Mouse (Mus musculus) A20 (cell line): Measurements from ENCODE around the gene Fam69b.

Source experiments
- DNase-seq: peaks from one replicate; pipeline ENCODE4 v3.0.0-alpha.2; 2011; ENCODE audit warnings: low read depth, low spot score

Gene Fam69b

GRCm38 (mm10) chr2:26597810-26598209 is 30.4 kb upstream of the Fam69b start:
- DNase-seq, result no peak

DNA sequence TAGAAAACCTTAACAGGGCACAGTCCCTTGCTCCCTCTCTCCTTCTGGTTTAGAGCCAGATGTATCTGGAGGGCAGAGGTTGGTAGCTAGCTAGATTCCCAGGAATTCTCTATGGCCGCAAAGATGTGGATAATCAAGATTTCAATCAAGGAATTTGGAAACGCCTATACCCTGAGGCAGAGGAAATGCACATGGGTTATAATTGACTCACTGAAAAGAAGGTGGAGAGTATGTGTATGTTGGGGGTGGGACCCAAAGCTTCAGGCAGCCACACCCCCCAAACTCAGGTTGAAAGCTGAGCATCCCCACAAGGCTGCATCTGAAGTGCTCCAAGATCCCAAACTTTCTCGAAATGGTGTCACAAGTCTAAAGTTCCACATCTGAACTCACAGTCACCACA is 29.8 kb upstream of the Fam69b start:
- DNase-seq, result no peak

DNA sequence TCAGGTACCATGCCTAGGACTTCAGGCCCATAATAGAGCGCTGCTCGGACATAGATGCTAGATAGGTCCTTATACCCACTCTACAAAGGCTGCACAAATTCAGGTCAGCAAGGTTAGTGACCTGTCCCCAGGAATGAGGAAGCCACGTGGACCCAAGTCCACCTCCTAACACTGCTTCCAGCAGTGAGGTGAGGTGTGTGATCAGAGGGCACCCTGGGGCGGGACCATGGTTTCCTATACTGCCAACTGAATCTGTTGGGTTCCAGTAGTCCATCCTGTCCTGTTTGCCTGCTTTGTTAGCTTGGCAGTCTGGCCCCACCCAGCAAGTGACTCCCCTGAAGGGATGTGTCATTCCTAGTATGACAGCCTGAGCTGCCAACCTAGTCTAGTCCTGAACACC is 28.3 kb upstream of the Fam69b start:
- no peak for DNase-seq

- no peak for DNase-seq
Observed at GRCm38 (mm10) chr2:26600664-26601063, 27.6 kb upstream of the Fam69b start.

DNA sequence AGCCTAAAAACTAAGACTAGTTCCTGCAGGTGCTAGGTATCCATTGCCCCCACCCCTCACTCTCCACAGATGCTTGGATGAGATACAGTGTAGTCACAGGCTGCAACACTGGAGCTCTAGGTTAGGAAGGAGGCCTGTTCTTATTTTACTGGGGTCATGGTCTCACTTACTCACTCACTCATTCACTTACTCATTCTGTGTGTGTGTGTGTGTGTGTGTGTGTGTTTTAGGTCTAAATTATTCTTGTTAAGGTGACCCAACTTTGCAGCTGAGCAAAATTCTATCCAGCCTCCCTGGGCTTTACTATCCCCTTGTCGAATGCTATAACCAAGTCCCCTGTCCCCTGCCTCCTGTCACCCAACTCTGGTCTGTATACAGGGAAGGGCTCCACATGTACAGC is 26.7 kb upstream of the Fam69b start:
- DNase-seq, result no peak

DNA sequence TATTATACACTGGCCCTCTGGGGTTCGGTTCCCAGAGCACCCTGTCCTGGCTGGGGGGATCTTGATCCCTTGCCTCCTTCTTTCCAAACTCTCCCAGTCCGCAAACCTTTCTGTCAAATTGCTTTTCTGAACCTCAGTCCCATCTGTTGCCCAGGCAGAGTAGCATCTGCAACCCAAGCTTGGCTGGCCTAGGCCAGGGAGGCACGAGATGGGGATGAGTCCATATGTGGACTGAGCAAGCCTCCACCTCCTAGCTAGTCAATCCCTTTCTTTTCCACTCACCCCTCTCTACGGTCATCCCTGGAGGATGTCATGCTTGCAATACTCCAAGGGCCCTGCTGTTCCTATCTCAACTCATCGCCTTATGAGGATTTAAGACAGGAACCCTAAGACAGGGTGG is 25.6 kb upstream of the Fam69b start:
- no peak for DNase-seq

DNA sequence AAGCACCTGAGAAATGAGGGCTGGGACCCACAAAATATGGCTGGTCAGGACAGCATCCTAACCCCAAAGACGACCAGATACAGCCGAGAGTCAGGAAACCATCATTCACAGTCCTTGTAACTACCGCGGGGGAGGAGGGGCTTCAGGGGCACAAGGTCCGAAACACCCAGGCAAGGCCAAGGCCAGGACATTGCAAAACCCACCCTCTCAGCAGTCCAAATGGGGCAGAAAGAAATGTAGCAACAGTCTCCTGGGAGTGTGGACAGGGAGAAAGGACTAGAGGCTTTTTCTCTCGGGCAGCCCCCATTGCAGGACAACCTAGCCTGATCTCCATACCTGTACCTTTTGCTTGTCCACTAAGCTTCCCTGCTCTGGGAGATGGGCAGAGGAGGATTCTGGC is 25.1 kb upstream of the Fam69b start:
- DNase-seq, result no peak

DNA sequence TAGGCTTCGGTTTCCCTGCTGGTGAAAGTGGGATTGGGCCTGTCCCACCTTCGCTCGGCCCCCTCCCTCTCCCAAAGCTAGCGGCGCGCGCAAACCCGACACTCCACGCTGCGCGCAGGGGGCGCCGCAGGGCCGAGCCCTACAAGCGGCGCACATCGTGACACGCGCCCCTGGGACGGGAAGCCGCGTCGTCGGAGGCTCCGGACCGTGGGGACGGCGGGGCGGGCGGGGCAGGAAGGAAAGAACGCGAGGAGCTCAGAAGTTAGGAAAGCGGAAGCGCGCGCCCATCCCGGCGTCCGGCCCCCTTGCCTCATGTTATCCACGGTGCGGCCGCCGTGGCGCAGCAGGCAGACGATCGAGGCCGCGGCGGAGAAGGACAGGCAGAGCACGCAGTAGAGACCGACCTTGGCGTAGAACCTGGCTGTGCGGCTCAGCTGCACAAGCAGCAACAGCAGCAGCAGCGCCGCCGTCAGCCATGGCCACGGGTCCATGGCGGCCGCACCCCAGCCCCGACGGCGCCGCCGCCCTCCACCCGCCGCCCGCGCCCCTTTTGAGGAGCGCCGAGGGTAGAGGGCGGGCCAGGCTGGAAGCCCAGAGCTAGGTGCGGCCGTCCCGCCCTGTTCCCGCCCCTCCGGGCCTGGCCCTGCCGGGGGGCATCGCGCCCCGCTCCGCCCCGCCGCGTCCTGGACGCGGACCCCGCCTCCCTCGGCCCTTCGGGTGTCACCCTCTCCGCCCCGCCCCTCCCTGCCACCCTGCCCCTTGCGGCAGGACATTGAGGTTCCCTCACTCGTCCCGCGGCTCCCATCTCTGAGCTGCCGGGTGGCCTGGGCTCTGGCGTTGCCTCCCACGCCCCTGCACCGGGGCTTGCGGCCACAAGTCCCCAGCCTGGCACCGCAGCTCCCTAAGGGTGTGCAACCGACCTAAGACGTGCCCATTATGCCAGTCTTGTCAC is 24.3 kb upstream of the Fam69b start, which contains the start of gene Agpat2:
TSS of gene Agpat2 (minus strand) at position 698 of the 952 bp plus-strand sequence.
- DNase-seq, result peak; percentile 32

GRCm38 (mm10) chr2:26605331-26605730 is 22.9 kb upstream of the Fam69b start:
- no peak for DNase-seq

DNA sequence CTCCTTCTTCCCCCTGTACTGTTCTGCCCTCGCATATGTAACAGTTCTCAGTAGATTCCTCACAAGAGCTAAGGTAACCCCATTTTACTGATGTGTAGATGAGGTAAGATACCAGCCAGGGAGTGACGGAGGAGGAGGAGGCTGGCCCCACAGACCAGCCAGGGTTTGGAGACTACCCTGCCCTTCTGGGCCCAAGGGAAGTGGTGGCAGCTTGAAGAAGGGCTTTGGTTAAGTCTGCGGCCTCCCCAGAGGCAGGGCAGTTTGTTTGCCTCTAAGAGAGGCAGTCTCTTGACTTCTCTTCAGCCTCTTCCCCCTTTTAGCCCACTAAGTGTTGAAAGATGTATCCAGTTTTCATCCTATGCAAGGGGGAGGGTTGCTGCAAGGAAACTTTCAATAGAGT is 21.7 kb upstream of the Fam69b start:
- DNase-seq, result no peak

DNA sequence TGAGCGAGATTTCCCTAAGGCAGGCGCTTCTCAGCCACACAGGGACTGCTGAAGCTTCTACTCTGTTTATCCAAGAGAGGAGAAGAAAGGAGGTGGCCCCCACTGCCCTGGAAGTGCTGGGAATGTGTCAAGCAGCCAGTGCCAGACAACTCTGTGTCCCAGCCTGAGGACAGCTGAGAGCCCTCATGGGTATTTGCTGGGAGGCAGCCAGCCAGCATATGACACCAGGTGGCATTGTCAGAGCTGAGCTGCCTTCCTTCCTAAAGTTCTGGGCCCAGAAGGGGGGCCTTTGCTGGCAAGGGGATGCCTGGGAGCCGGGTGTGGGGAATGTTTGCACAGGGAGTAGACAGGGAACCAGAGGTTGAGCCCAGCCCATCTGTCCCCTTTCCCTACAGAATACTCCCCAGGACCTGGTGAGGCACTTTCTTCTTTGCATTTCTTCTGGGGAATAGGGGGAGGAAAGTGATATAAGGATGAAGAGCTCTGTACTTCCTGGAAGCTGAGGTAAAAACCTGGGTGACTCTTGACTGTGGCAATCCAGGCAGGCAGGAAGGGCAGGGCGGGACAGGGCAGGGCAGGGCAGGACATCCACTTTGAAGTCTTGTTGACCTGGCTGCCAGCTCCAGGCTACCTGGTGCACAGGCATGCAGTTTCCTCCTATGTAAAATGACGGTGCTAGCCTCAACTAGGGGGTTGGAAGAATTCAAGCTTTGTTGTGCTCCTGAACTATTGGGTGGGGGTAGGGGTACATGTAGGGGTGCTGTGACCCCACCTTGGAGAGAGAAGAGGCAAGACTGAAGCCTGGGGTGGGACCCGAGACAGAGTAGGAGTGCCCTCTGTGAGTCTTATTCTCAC is 21.0 kb upstream of the Fam69b start:
- no peak for DNase-seq

GRCm38 (mm10) chr2:26608781-26609180 is 19.5 kb upstream of the Fam69b start:
- DNase-seq, result no peak

- no peak for DNase-seq
Observed at GRCm38 (mm10) chr2:26609261-26609661, 19.0 kb upstream of the Fam69b start.

DNA sequence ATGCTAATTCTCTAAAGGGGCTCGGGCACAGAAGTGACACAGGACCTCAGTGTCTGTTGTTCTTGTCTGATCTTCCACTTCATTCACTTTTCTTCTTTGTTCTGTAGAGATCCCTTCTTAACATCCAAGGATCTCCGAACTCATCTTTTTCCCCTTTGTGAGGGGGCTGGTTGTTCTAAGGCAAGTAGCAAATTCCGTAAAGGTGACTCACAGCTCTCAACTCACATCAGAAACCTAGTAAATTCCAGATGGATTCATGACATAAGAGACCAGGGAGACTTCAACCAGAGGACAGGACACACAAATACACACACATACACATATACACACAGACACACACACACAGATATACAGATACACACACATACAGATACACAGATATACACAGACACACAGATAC is 17.7 kb upstream of the Fam69b start:
- DNase-seq, result no peak

- DNase-seq, result no peak
Observed at GRCm38 (mm10) chr2:26611054-26611453, 17.2 kb upstream of the Fam69b start.

GRCm38 (mm10) chr2:26611896-26612295 is 16.4 kb upstream of the Fam69b start:
- no peak for DNase-seq

GRCm38 (mm10) chr2:26614903-26615302 is 13.4 kb upstream of the Fam69b start:
- DNase-seq, result no peak

GRCm38 (mm10) chr2:26615459-26616124 is 12.7 kb upstream of the Fam69b start:
- no peak for DNase-seq

DNA sequence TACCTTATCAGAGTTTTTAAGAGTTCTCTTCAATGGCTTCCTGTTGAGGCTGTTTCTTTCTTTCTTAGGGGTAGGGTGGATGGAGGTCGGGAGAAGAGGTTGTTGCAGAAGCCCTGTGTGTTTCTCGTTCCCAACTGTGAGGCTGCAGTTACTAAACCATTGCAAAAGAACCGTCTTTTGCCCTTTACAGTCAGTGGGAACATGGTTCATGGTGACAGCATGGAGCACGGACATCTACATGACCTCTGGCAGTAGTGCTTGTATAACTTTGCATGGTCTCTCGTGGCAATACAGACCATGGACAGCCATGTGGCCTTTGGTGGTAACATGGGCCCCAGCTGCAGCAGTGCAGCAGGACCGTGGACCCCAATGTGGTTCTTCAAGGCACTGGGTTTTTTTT is 10.9 kb upstream of the Fam69b start:
- no peak for DNase-seq

DNA sequence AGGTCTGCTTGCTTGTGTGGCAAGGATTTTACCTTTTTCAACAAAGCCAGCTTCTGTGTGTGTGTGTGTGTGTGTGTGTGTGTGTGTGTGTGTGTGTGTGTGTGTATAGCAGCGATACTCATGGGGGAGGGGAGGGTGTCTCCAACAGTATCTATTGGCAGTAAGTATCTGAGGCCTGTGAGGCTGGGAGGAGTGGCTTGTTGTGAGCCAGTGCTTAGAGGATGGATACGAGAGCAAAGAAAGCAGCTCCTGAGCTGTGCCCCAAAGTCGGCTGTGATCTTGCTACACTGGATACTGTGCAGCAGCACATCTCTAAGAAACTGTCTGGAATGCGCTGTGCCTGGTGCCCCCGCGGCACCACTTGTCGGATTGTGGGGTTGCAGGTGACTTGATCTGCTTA is 10.3 kb upstream of the Fam69b start:
- no peak for DNase-seq

- DNase-seq, result no peak
Observed at GRCm38 (mm10) chr2:26621246-26621645, 7.0 kb upstream of the Fam69b start.

DNA sequence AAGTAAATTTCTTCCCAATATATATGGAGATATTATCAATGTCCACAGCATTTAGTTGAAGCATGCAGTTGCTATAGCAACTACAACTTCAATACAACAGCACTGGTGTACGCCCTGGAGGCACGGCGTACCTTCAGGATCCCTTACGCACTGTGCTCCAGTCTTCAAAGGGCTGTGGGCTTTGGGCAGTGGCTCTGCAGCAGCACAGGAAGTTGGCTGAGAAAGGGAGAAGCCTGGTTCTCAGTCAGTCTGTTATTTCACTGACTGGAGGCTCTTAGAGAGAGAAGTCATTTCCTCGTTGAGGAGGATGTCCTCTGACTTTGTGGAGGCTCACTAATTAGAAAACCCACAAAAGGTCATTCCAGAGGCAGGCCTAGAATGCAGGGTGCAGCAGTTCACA is 5.3 kb upstream of the Fam69b start:
- no peak for DNase-seq
